Mouse (Mus musculus): ENCODE data around the gene Chst5.

GRCm38 (mm10) chr8:111923383-111923804 lies 13.1 kb upstream of the Chst5 start:
- TF ChIP-seq CTCF (IDR thresholded peaks at IDR 0.05; ENCODE audit: extremely low read depth, insufficient read length, insufficient replicate concordance, low read depth, low read length) (peak; percentile 54; the same call in 1 of the 2 replicates), POLR2A (IDR thresholded peaks at IDR 0.05; ENCODE audit: low read depth, low read length) (no peak)
